Mouse (Mus musculus) CD8-positive naive resting alpha-beta T cell, adult 2 months (primary cell): Measurements from ENCODE around the gene Fn3k.

Experiments used
- DNase-seq, 2 experiments: peaks; one replicate each; pipeline ENCODE4 v3.0.0; 2022; ENCODE audit warnings: low read depth in 2 of 2, low spot score in 2 of 2

Gene Fn3k

DNA sequence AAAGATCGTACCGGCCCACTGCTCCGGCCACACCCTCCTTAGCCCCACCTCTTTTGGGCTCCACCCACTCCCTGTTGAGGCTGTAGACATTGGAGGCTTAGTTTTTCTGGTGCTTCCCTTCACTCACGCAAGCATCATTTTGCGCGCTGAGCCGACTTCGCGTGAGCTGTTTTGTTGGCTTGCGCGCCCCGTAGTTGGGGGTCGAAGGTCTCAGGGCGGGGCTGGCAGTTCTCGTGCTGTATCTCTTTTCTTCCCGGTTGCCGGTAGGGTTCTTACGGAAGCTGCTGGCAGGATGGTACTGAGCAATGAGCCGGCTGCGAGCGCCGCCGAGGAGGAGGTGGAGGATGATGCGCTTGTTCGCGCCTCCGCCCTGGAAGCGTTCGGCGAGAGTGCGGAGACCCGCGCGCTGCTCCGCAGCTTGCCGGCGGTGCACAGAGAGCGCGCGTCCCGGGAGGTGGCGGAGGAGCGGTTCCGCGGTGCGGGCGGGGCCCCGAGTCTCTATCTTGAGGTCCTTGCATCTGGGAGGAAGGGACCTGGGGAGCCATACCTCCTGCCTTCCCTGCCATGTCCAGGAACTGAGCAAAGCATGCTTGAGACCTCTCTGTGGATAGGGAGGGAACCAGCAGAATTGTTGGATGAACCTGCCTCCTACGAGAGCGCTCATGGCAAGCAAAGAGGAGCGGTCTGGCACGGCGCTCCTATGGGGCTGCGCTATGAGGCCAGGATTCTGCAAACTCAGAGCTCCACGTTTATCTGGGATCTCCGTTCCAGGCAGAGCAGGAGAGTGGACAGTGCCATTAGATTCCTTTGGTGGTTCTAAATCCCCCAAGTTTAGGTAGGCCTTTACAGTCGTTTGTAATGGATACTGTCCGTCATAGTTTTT, 17.3 kb downstream of the Fn3k start, which contains the start of gene Tbcd:
Tbcd (plus strand) TSS at position 197 of the 883 bp plus-strand sequence.
- DNase-seq, result peak; percentile 83 to 92

DNA sequence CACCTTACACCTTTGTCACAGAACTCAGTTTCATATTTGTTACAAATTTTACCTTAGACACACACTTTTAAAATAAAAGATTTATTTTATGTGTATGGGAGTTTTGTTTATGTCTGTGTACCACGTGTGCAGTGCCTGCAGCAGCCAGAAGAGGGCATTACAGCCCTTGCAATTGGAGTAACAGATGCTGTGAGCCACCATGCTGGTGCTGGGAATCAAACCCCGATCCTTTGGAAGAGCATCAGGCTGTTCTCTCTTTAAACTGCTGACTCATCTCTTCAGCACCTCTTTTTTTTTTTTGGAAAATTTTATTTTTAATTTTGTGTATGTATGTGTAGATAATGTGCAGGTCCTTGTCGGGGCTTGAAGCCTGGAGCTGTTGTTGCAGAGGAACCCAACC, 23.2 kb downstream of the Fn3k start:
- DNase-seq, result no peak

DNA sequence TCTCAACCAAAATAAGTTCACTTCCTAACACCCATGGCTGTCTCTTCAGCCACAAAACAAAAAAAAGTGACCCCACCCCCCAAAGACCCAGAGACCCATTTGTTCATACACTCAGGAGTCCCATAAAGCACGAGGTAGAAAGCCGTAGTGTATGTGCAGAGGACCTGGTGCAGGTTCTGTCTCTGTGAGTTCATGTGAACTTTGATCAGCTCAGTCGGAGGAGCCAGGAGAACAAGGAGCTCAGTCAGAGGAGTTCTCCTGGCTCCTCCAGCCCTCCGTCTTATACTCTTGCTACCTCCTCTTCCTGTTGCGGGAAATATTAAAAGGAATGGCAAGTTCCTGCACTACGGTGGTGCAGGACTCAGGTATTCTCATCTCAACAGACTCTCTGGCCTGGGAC, 32.7 kb downstream of the Fn3k start:
- DNase-seq, result no peak

DNA sequence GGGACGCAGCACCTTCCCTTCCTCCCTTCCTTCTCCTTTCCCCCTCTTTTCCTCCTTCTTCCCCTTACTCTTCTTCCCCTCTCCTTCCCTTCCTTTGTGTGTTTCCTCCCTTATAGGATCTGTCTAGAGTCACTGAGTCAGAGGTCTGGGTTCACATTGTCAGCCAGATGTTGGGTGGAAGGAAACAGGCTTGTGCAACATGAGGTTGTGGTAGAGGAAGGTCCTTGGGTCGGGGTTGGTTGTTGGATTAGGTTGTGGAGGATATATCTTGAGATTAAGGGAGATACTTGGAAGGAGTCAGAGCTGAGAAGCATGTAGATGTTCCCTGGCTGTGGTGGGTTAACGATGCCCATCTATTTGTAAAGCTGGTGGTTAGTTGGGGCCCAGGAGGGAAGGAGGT, 40.1 kb downstream of the Fn3k start:
- DNase-seq, result no peak

DNA sequence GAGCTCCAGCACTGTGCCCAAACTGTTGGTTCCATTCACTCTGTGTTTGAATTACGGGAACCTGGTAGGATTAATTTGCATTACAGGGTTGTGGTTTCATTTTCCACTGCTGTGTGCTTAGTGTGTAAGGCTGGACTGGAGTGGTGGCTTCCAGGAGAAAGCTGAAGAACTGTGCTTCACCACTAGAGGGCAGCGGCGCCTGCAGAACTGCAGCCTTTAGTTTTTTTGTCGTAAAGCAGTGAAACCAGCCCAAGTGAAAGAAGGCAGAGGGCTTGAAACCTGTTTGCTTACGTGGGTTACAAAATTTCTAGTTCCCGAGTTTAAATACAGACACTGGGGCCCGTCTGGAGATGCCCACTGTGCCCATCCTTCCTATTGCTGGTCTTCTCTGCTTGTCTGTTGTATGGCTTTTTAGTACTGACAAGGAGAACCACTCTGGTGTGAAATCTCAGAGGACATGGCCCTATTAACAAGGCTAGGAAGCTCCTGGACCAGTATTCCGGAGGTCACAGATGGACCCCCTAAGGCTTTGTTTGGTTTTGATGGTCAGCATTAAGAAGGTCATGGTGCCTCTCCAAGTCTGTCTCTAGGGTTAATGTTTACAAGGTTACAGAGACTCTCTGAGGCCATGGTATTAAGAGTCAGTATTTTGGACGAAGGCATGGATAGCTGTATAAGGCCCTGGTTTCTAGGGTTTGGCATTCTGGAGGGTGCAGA, 41.1 kb downstream of the Fn3k start:
- peak; percentile 39 to 64 for DNase-seq

DNA sequence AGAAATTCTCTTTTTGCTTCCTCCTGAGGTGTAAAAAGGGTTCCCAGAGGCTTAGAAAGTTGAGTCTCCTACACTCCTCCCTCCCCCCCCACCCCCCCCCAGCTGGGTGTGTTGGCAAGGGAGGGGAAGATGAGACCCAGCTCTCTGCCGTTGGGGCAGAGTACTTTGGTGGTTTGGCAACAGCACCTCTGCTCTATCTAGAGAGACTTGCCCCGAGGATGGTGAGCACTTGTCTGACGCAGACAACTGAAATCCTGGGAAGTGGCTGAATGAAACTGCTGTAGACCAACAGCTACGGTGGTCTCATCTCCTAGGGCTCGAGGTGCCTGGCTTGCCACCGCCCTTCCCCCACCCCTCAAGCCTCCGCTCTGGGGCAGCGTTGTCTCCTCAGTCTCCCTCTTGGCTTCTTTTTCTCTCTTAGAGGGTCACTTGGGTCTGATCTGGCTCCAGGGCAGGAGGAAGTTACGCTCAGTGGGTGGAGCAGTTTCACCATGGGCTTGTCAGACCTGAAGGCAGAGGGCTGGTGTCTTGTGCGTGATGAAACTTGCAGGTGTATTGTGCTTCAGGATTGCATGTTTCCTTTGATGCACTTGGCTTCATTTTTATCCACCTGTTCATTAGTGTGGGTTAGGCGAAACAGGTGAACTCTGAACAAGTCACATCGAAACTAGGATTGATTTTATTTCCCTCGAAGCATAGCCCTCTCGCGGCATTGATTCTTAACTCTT, 44.9 kb downstream of the Fn3k start:
- DNase-seq, result no peak

DNA sequence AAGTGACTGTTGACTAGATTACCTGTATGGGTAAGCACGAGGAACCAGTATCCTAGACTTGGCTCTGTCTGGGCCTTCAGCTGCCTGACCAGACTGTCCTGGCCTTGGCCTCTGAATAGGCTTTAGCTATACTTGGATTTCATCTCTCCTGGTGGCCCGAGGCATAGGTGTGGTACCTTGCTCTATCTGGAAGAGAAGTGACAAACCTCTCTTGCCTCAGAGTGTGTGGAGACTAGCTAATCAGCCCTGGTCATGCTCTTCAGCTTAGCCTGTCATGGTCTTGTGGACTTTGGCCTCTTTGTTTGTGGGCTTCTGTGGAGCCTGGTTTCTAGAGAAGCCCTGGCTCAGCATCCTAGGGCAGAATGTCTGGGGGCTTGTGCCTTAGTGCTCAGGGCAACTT, 46.4 kb downstream of the Fn3k start:
- DNase-seq, result no peak

- no peak for DNase-seq
Observed at GRCm38 (mm10) chr11:121485882-121486281, 51.2 kb downstream of the Fn3k start.

- DNase-seq, result no peak
Observed at GRCm38 (mm10) chr11:121490651-121491050, 55.9 kb downstream of the Fn3k start.
